Mouse (Mus musculus) skeletal muscle tissue, postnatal 0 days (tissue): Measurements from ENCODE around the gene Pla2g2f. TPM values are rescaled to one million over a fixed set of nuclear protein-coding genes. Genes with fewer than 3 reads are reported as not detected.

ENCODE experiments used
- polyA plus RNA-seq: library from polyadenylated mRNA; unstranded; fragments of >200 nt; fragmentation: Nextera tagmentation; extraction: Ambion mirVana; gene quantifications from 2 replicates; pipeline ENCODE4 v1.2.1, GENCODE M21; 2015

The Pla2g2f gene
- 3.3 TPM in 1 of 2 replicates, not detected in the other for polyA plus RNA-seq

GRCm38 (mm10) chr4:138757416-138757815 lies at the start of gene Pla2g2f:
TSS of gene Pla2g2f (minus strand) at chr4:138757626.

GRCm38 (mm10) chr4:138775435-138775834 lies 18.0 kb upstream of the Pla2g2f start, which contains the start of gene Pla2g2d:
TSS of gene Pla2g2d (plus strand) at chr4:138775735.

GRCm38 (mm10) chr4:138737031-138737430 lies 20.4 kb downstream of the Pla2g2f start, which contains the start of gene Ubxn10:
TSS of gene Ubxn10 (minus strand) at chr4:138737167.

GRCm38 (mm10) chr4:138724354-138725126 lies 32.9 kb downstream of the Pla2g2f start, which contains the start of gene Pla2g2c:
TSS of gene Pla2g2c (plus strand) at chr4:138724792.

Other genes starting within 250 kb of the Pla2g2f start
- not detected in 2 replicates for gene Vwa5b1, start 121.7 kb downstream of the Pla2g2f start, polyA plus RNA-seq
- gene Pla2g2c, start 32.8 kb downstream of the Pla2g2f start, polyA plus RNA-seq: 0.18 and 0.21 TPM in 2 replicates
- gene Ubxn10, start 20.5 kb downstream of the Pla2g2f start, polyA plus RNA-seq: 0.31 and 0.37 TPM in 2 replicates
- gene Pla2g2d, start 18.1 kb upstream of the Pla2g2f start, polyA plus RNA-seq: 0.12 and 0.40 TPM in 2 replicates
- gene Pla2g5, start 105.9 kb upstream of the Pla2g2f start, polyA plus RNA-seq: 1.8 and 1.9 TPM in 2 replicates
- not detected in 2 replicates for gene Gm13030, start 116.3 kb upstream of the Pla2g2f start, polyA plus RNA-seq
- 0.40 TPM in 1 of 2 replicates, not detected in the other for gene Pla2g2e, start 120.3 kb upstream of the Pla2g2f start, polyA plus RNA-seq
- gene Otud3, start 156.3 kb upstream of the Pla2g2f start, polyA plus RNA-seq: 4.2 and 4.5 TPM in 2 replicates
- gene Rnf186, start 209.5 kb upstream of the Pla2g2f start, polyA plus RNA-seq: not detected in 2 replicates
- 3.7 and 4.1 TPM in 2 replicates for gene Tmco4, start 215.3 kb upstream of the Pla2g2f start, polyA plus RNA-seq